Mouse (Mus musculus): Measurements from ENCODE around the gene Plekha1. TPM values are rescaled to one million over a fixed set of nuclear protein-coding genes. Genes with fewer than 3 reads are reported as not detected.

Gene Plekha1
- 10 to 100 TPM; 38.8 to 48.4 TPM for polyA plus RNA-seq (2017; shearing (Covaris generic))

DNA sequence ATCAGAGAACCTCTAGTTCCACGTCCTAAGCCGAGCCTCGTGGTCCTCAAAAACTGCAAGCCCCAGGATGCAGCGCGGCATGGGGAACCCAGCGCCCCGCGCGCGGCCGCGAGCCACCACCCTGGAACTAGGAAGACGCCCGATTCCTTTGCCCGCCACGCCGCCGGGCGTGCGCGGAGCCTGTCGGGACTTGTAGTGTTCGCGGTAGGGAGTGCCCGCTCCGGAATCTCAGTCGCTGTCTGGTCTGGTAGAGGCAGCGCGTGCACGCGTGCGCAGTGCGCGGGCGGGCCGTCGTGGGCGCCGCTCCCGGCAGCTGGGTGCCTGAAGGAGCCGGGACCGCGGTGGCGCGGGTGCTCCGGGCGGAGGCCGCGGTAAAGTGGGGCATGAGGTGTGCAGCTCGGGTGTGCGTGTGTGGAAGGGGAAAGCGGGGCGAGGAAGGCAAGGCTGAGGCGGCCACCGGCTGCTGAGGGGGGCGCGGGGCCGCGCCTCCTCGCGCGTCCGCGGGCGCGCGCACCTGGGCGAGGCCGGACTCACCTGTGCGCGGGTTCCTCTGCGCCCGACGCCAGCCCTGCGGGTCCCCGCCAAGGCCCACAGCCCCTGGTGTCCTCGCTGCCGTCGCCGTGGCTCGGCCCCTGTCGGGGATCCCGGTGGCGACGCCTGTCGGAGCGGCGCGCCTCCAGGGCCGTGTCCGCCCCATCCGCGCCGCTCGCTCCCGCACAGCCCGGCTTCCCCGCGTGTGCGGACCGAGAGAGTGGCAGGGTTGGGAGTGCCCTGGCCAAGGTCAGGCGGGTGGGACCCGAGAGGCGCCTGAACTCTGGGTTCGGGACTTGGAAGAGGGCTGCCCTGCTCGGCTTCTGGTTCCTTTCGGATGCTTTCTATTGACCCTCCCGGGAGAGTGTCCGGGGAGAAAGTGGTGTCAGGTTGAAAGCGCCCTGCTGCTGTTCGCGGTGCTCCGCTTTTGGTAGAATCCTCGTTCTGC is at the start of gene Plekha1:
Plekha1 (plus strand) TSS at position 144 of the 979 bp plus-strand sequence.

DNA sequence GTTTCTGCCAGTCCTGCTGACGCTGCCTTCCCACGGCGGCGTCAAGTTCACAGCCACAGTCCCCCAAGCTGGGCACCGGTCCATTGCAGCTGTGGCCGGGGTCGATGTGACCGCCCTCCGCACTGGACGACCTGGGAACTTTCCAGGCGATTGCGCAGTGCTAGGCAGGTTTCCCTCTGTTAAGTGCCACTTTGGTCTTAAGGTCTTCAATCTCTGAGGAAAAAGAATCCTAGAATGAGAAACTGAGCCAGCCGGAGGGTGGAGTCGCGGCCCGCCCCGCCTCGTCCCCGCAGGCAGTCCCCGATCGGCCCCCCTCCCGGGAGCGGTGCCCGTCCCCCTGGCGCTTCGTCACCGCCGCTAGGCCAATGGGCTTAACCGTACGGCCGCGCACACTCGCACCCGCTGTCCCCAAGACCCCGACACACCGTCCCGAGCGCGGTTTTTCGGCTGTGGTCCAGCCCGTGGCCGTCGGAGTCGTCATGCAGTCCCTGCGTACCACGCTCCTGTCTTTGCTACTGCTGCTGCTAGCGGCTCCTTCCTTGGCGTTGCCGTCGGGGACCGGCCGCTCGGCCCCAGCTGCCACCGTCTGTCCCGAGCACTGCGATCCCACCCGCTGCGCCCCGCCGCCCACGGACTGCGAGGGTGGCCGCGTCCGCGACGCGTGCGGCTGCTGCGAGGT is 70.4 kb downstream of the Plekha1 start, which contains the start of gene Htra1:
Htra1 (plus strand) TSS at position 319 of the 679 bp plus-strand sequence.

Other genes starting within 250 kb of the Plekha1 start
- 1 to 10 TPM; 2.6 to 2.7 TPM for gene Btbd16, start 91.7 kb upstream of the Plekha1 start, polyA plus RNA-seq (2017; shearing (Covaris generic))
- not detected for gene Htra1, start 70.4 kb downstream of the Plekha1 start, polyA plus RNA-seq (2017; shearing (Covaris generic))
- under 1 TPM in 1 of 2 experiments, not detected in 1; 0.16 TPM for gene Dmbt1, start 166.3 kb downstream of the Plekha1 start, polyA plus RNA-seq (2017; shearing (Covaris generic))